ENCODE assay signal across 13 mouse cellular contexts in the genomic region with DNA sequence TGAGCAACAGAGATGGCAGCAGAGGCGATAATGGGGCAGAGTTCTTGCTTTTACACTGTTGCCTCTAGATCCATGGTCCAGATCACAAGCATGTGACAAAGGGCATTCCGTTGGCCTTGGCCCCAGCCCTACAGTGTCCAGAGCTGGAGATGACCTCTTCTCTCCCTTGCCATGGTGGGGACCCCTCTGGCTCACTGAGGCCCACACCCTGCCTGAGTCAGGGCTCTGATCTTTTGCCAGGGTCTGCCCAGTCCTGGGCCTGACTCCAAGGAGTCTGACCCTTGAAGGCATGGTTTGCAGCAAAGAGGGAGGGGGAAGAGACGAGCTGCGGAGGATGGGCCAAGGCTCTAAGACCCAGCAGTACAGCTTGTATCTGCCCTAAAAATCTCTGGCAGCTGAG. TPM values are rescaled to one million over a fixed set of nuclear protein-coding genes. Genes with fewer than 3 reads are reported as not detected.
DNase-seq lines count a peak whose midpoint lies in the region; ATAC-seq lines count a peak whose summit lies in the region.
"Had no signal": no experiment of that assay in that cellular context is flagged by ENCODE, and none has a peak within 500 bp of the region (broad histone marks: within the 10 kb centered on the region; RNA-seq: fewer than 3 reads in every experiment).

No protein-coding gene starts in this region.

- H3K4me2 ChIP-seq in forebrain, embryonic 11.5 days (ENCODE audit: low read depth, low read length, severe bottlenecking), result no peak overlapping the region
- no peak overlapping the region for H3K4me2 ChIP-seq in forebrain, embryonic 14.5 days (ENCODE audit: low read length)
- H3K4me2 ChIP-seq in kidney, embryonic 14.5 days (replicated peaks; ENCODE audit: low read depth, low read length), result no peak overlapping the region
- H3K4me2 ChIP-seq: forebrain, embryonic 13.5 days had no signal

- H3K27ac ChIP-seq in forebrain, embryonic 11.5 days (ENCODE audit: low read depth, low read length), result no peak overlapping the region
- no peak overlapping the region for H3K27ac ChIP-seq in forebrain, embryonic 14.5 days (ENCODE audit: low read depth, low read length)
- no peak overlapping the region for H3K27ac ChIP-seq in kidney, embryonic 14.5 days (ENCODE audit: low read depth, low read length)
- H3K27ac ChIP-seq: forebrain, embryonic 13.5 days had no signal

- no peaks in the 10 kb centered on the region for H3K36me3 ChIP-seq in forebrain, embryonic 11.5 days (ENCODE audit: control insufficient read depth, insufficient read depth, low read length)
- no peaks in the 10 kb centered on the region for H3K36me3 ChIP-seq in forebrain, embryonic 14.5 days (ENCODE audit: control insufficient read depth, insufficient read depth, low read length)
- H3K36me3 ChIP-seq in kidney, embryonic 14.5 days (ENCODE audit: control insufficient read depth, insufficient read depth, low read length), result no peaks in the 10 kb centered on the region

- no peaks in the 10 kb centered on the region for H3K4me1 ChIP-seq in forebrain, embryonic 11.5 days (replicated peaks; ENCODE audit: control insufficient read depth, insufficient read depth, low read length)
- no peaks in the 10 kb centered on the region; the same call in 1 of the 2 replicates for H3K4me1 ChIP-seq in forebrain, embryonic 14.5 days (ENCODE audit: control insufficient read depth, insufficient read depth, low read length)
- 0 out of 2 replicates have a peak, but pooled peaks cover 3% of the 10 kb centered on the region for H3K4me1 ChIP-seq in kidney, embryonic 14.5 days (ENCODE audit: control insufficient read depth, insufficient read depth, low read length)
- H3K4me1 ChIP-seq: megakaryocyte, embryonic 14.5 days had no signal

- WGBS in forebrain, embryonic 11.5 days, result 85% methylated on average over 4 of the region's 4 CpGs
- WGBS in forebrain, embryonic 14.5 days, result 90% methylated on average over 4 of the region's 4 CpGs
- 71% methylated on average over 4 of the region's 4 CpGs for WGBS in kidney, embryonic 14.5 days

- H3K9ac ChIP-seq in forebrain, embryonic 11.5 days (ENCODE audit: low read length), result no peak overlapping the region
- H3K9ac ChIP-seq in forebrain, embryonic 14.5 days (ENCODE audit: low read length), result no peak overlapping the region
- no peak overlapping the region for H3K9ac ChIP-seq in kidney, embryonic 14.5 days (ENCODE audit: low read depth, low read length)
- H3K9ac ChIP-seq: forebrain, embryonic 13.5 days had no signal

- ATAC-seq in forebrain, embryonic 11.5 days (replicated peaks; ENCODE audit: low FRiP score), result no peak
- ATAC-seq in forebrain, embryonic 14.5 days, result no peak
- 0 out of 2 replicates have a peak, but pooled peaks have one; percentile 45 for ATAC-seq in kidney, embryonic 14.5 days (ENCODE audit: low FRiP score, low TSS enrichment)
- ATAC-seq: forebrain, embryonic 13.5 days had no signal

- H3K4me3 ChIP-seq in forebrain, embryonic 11.5 days (ENCODE audit: low read depth, low read length), result no peak overlapping the region
- H3K4me3 ChIP-seq in forebrain, embryonic 14.5 days (ENCODE audit: low read depth, low read length), result no peak overlapping the region
- no peak overlapping the region for H3K4me3 ChIP-seq in kidney, embryonic 14.5 days (ENCODE audit: low read length)
- H3K4me3 ChIP-seq: forebrain, embryonic 13.5 days; megakaryocyte, embryonic 14.5 days had no signal

- no peaks in the 10 kb centered on the region for H3K27me3 ChIP-seq in forebrain, embryonic 11.5 days (ENCODE audit: control insufficient read depth, insufficient read depth, low read length)
- no peaks in the 10 kb centered on the region for H3K27me3 ChIP-seq in forebrain, embryonic 14.5 days (replicated peaks; ENCODE audit: control insufficient read depth, insufficient read depth, low read length)
- no peaks in the 10 kb centered on the region for H3K27me3 ChIP-seq in kidney, embryonic 14.5 days (ENCODE audit: control insufficient read depth, insufficient read depth, low read length)
- H3K27me3 ChIP-seq: forebrain, embryonic 13.5 days had no signal

- H3K9me3 ChIP-seq in forebrain, embryonic 11.5 days (ENCODE audit: control insufficient read depth, low read length), result no peaks in the 10 kb centered on the region
- H3K9me3 ChIP-seq in forebrain, embryonic 14.5 days (replicated peaks; ENCODE audit: control insufficient read depth, low read length), result no peaks in the 10 kb centered on the region
- no peaks in the 10 kb centered on the region for H3K9me3 ChIP-seq in kidney, embryonic 14.5 days (ENCODE audit: control insufficient read depth, low read length)
- H3K9me3 ChIP-seq: forebrain, embryonic 13.5 days had no signal

- peak; percentile 2 for DNase-seq in forebrain, embryonic 11.5 days (ENCODE audit: low spot score)
- DNase-seq in forebrain, embryonic 14.5 days (ENCODE audit: low spot score), result no peak
- DNase-seq in kidney, adult 8-10 months, result no peak
- peak; percentile 13 for DNase-seq in right cerebral cortex, postnatal 4 days
- DNase-seq in right cerebral cortex, postnatal 36 days (ENCODE audit: low spot score in 2 of 2), result no peak
- DNase-seq in layer of hippocampus, postnatal 25 days (ENCODE audit: extremely low spot score in 1 of 2, low spot score in 1 of 2), result no peak
- DNase-seq: cerebellum, adult 18-20 months; heart, postnatal 4 days; kidney, adult 9 months; thymus, adult 2 months had no signal

RNA-seq across cellular contexts. Expression of gene Mex3b, which starts 58.9 kb away (rescaled TPM):
- 36.0 and 42.7 TPM in 2 replicates for polyA plus RNA-seq in forebrain, embryonic 11.5 days (2014; fragmentation: Nextera tagmentation; extraction: Ambion mirVana)
- 53.1 and 54.2 TPM in 2 replicates for polyA plus RNA-seq in forebrain, embryonic 14.5 days (2014; fragmentation: Nextera tagmentation; extraction: Ambion mirVana)
- polyA plus RNA-seq in kidney, embryonic 14.5 days (2014; fragmentation: Nextera tagmentation; extraction: Ambion mirVana), result 14.3 and 16.3 TPM in 2 replicates
- 10 to 100 TPM; 25.8 to 29.3 TPM for total RNA-seq in layer of hippocampus, postnatal 25 days (2021)

Comparison
In these comparisons a context has a peak if more than half of its experiments do, and no peak if none do; other contexts are left out.
1. DNase-seq: peak in forebrain, embryonic 11.5 days (single experiment) and right cerebral cortex, postnatal 4 days (single experiment); none in forebrain, embryonic 14.5 days (single experiment), kidney, adult 8-10 months (0 of 2), right cerebral cortex, postnatal 36 days (0 of 2) and layer of hippocampus, postnatal 25 days (0 of 2).